Mouse (Mus musculus) embryonic fibroblast, embryonic 13.5 days (primary cell): ENCODE results near the gene Sirt7.

ENCODE experiments used
- CTCF ChIP-seq: IDR thresholded peaks from 2 replicates; pipeline ENCODE4 v1.5.1; 2011; ENCODE audit warnings: mild to moderate bottlenecking, control low read depth, low read length, moderate library complexity, borderline replicate concordance; ENCODE audit not compliant: insufficient read depth
- POLR2A ChIP-seq: IDR thresholded peaks from 2 replicates; pipeline ENCODE4 v1.6.1; 2011; ENCODE audit warnings: low read depth, mild to moderate bottlenecking, control low read depth, low read length, moderate library complexity

DNA sequence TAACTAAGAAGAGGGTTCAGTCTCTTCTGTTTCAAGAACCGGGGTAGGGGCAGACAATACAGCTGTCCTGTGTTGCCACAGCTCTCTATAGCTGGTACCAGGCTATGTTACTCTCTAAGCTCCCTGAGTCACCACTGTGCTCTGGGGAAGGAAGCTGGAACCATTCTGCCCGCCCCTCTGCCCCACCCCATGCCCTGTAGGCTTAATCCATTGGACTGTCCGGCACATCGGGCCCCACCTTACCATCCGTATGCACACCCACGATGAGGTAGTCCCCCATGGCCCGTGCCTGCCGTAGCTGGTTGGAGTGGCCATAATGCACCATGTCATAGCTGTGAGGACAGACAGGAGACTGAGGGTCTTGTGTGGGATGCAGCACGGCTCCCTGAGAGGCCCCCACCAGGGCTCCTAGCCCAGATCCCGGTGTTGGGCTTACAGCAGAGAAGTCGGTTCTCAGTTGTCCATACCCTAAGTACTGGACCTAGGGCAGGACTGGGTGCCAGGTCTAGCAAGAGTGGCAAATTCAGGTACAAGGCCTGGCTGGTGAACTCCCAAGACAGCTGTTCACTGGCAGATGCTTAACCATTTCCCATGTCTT lies 9.3 kb downstream of the Sirt7 start:
- TF ChIP-seq POLR2A (no peak), CTCF (no peak)
